Mouse (Mus musculus) forebrain, embryonic 16.5 days (tissue): ENCODE data around the gene Hoxd1. TPM values are rescaled to one million over a fixed set of nuclear protein-coding genes. Genes with fewer than 3 reads are reported as not detected.

Experiments
- ATAC-seq: fragments of 200-750 bp; cut with Nextera tagmentation; 2 replicates; pipeline ENCODE4 v1.8.0; 2017; ENCODE audit warnings: mild to moderate bottlenecking, moderate library complexity
- H3K27ac ChIP-seq: fragments of 300-500 bp; sonication (generic); 2 replicates; pipeline ENCODE4 v1.5.1; 2014; ENCODE audit warnings: low read length, control low read depth
- H3K27me3 ChIP-seq: fragments of 300-500 bp; sonication (generic); replicated peaks from 2 replicates; pipeline ENCODE4 v1.6.1; 2014; ENCODE audit warnings: low read length; ENCODE audit not compliant: control insufficient read depth, insufficient read depth
- H3K36me3 ChIP-seq: fragments of 300-500 bp; sonication (generic); 2 replicates; pipeline ENCODE4 v1.6.1; 2014; ENCODE audit not compliant: control insufficient read depth, insufficient read depth
- H3K4me1 ChIP-seq: fragments of 300-500 bp; sonication (generic); replicated peaks from 2 replicates; pipeline ENCODE4 v1.6.1; 2014; ENCODE audit warnings: low read length; ENCODE audit not compliant: control insufficient read depth, insufficient read depth
- H3K4me2 ChIP-seq: fragments of 300-500 bp; sonication (generic); 2 replicates; pipeline ENCODE4 v1.6.1; 2014; ENCODE audit warnings: mild to moderate bottlenecking, low read length, control low read depth
- H3K4me3 ChIP-seq: fragments of 300-500 bp; sonication (generic); replicated peaks from 2 replicates; pipeline ENCODE4 v1.5.1; 2014; ENCODE audit warnings: mild to moderate bottlenecking, low read length, control low read depth
- H3K9ac ChIP-seq: fragments of 300-500 bp; sonication (generic); replicated peaks from 2 replicates; pipeline ENCODE4 v1.6.1; 2014; ENCODE audit warnings: low read depth, low read length, control low read depth
- H3K9me3 ChIP-seq: fragments of 300-500 bp; sonication (generic); 2 replicates; pipeline ENCODE4 v1.6.1; 2016; ENCODE audit warnings: low read length; ENCODE audit not compliant: control insufficient read depth
- WGBS: fragments of 180-500 bp; shearing (Covaris S2); extraction: QIAGEN DNeasy Blood & Tissue Kit; methylation state at CpG from one replicate; pipeline ENCODE4 v1.1.7; 2014; 5-methylcytosine and 5-hydroxymethylcytosine counted together
- polyA plus RNA-seq: library from polyadenylated mRNA; unstranded; fragments of >200 nt; fragmentation: Nextera tagmentation; extraction: Ambion mirVana; gene quantifications from 2 replicates; pipeline ENCODE4 v1.2.1, GENCODE M21; 2015

Gene Hoxd1
- polyA plus RNA-seq, 1 experiment from 2014 or later: not detected

DNA sequence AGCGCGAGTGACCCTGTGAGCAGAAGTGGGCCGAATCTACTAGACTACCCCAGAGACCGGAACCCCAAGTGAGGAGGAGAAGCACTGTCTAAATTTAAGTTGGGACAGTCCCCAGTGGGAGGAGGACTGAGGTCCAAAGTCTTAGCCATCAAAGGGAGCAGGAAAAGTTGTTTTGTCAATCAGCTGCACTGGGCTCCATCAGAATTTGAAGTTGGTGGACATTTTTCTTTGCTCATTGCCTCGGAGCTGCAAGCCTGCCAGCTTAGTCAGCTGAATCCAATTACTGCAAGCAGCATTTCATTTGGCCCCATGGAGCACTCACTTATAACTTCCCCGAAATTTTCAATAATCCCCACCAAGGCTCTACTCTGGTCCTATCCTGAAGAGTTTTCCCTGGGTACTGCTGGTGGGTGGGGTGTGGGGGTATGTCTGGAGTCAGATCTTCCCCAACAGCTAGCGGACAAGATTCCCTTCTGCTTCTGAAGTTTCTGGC lies 25.2 kb upstream of the Hoxd1 start:
- no peaks in the 10 kb centered on the region for H3K9me3 ChIP-seq
- H3K4me2 ChIP-seq: no peak overlapping the region
- peaks cover 81% of the 10 kb centered on the region for H3K27me3 ChIP-seq
- ATAC-seq: no peak
- H3K36me3 ChIP-seq: no peaks in the 10 kb centered on the region
- no peak overlapping the region for H3K4me3 ChIP-seq
- peaks cover 4% of the 10 kb centered on the region; the same call in 1 of the 2 replicates for H3K4me1 ChIP-seq
- H3K27ac ChIP-seq: no peak overlapping the region
- no peak overlapping the region for H3K9ac ChIP-seq
- WGBS: 2% methylated on average over 7 of the region's 7 CpGs

DNA sequence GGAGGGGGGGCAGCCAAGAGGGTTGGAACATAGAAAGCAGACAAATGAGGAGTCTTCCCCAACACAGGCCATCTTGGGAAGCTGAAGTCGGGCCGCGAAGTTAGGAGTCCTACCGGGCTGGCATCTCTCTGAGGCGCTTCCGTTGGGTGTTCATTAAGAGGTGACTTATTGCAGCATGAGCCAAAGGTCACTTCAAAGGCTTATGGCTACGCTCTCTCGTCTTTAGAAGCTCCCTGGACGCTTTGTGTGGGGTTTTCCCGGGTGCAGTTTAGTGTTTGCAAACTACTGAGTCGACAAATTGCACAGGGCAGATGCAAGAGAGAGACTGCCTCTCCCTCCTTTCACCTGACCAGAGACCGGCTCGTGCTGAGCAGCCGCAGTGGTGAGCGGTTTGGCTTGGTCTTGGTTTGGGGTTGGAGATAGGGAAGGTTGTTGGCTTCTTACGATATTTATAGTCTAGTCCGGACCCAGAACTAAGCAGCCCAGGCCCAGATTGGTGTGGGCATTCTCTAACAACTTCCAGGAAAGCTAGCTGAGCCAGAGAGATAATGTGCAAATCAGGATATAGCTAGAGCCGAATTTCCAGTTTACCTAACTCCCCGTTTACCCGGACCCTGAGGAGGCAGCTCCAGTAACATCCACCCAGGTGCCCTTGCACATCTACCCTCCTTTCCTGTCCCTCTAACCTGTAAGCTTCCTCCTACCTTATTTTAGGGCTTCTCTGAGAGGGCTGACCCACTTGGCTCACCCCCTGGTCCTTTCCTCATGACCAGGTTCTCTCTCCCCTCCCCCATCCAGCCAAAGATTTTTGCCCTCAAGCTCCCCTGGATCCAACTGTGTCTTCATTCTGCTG lies 23.9 kb upstream of the Hoxd1 start:
- WGBS: under 1% methylated on average over 20 of the region's 20 CpGs
- H3K4me3 ChIP-seq: no peak overlapping the region
- no peaks in the 10 kb centered on the region for H3K36me3 ChIP-seq
- no peak overlapping the region for H3K27ac ChIP-seq
- H3K4me2 ChIP-seq: no peak overlapping the region
- no peak for ATAC-seq
- H3K9ac ChIP-seq: no peak overlapping the region
- peaks cover 4% of the 10 kb centered on the region; the same call in 1 of the 2 replicates for H3K4me1 ChIP-seq
- H3K9me3 ChIP-seq: no peaks in the 10 kb centered on the region; the same call in 1 of the 2 replicates
- peaks cover 87% of the 10 kb centered on the region for H3K27me3 ChIP-seq

DNA sequence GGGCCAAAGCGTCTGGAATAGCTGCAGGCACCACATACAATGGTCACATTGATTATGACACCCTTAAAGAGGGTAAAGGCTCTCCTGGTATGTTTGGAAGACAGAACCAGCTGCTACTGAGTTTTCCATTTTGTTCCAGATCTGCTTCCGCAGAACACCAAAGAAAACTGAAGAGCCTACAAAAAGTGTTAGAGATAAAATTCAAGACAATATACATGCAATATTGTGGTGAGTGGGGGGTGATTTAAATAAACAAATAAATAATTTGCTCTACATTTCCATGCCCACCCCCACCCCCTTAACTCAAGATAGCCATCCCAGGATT lies 23.3 kb upstream of the Hoxd1 start:
- WGBS: 2% methylated on average over 2 of the region's 2 CpGs

DNA sequence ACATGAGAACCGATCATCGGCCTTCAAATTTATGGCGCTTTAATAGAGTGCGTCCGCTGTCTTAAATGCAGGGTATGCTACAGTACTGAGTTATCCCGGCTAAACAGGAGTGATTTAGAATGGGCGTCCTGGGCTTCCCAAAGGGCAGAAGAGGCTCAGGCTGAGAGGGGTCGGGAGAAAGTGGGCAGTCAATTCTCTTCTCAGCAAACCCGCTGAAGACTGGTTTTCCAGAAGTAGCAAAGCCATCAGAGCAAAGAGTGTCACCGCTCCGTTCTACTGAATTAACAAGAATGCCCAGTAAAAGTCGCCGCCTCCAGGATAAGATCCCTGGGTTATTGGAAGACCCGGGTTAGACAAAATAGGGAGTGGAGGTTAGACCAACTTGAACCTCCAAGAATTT lies 22.9 kb upstream of the Hoxd1 start:
- Histone ChIP-seq H3K27ac (no peak overlapping the region), H3K27me3 (peaks cover 90% of the 10 kb centered on the region), H3K9ac (no peak overlapping the region), H3K4me1 (peaks cover 4% of the 10 kb centered on the region; the same call in 1 of the 2 replicates), H3K4me2 (no peak overlapping the region), H3K4me3 (no peak overlapping the region), H3K36me3 (no peaks in the 10 kb centered on the region), H3K9me3 (peaks cover 2% of the 10 kb centered on the region; the same call in 1 of the 2 replicates)
- no peak for ATAC-seq
- whole genome bisulfite sequencing: 3% methylated on average over 14 of the region's 14 CpGs

More for the DNA sequence above, 23.3 kb upstream of the Hoxd1 start:
- Histone ChIP-seq H3K4me2 (no peak overlapping the region), H3K9ac (no peak overlapping the region), H3K36me3 (no peaks in the 10 kb centered on the region), H3K4me1 (peaks cover 4% of the 10 kb centered on the region; the same call in 1 of the 2 replicates), H3K4me3 (no peak overlapping the region), H3K27me3 (peaks cover 90% of the 10 kb centered on the region), H3K27ac (no peak overlapping the region), H3K9me3 (peaks cover 2% of the 10 kb centered on the region; the same call in 1 of the 2 replicates)
- no peak for ATAC-seq

DNA sequence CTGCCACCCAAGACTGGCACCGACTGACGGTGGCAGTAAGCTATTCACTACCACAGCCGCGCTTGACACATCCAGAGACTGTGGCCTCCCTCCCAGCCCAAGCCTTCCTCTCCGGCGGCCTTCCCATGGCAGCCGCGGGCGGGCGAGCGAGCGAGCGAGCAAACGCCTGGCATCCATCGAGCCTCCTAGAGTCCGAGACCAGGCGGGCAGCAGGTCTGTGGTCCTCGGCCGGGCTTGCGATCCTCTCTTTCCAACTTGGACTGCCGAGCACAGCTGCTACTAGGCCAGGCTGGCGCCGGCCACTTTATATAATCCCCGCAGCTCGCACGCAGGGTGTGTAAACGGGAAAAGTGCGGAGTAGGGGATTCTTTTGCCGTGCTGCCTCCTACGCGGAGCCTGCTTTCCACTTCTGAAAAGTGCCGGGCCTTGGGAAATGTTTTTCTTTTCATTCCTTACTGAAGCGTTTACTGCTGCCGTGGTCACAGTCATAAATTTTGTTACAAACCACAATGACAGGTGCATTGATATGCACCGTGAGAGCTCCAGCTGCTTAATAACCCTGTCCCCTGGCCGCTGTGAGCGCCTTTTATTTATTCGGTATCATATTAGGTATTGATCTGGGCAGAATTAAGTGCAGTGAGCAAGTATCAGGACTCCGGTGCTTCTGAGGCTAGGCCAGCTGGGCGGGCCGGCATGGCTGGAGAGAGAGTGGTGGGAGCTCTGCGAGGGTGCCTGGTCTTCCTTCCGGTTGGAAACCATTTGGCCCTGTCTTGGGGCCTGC lies 22.3 kb upstream of the Hoxd1 start:
- ATAC-seq: no peak
- Histone ChIP-seq H3K9me3 (peaks cover 2% of the 10 kb centered on the region; the same call in 1 of the 2 replicates), H3K4me2 (no peak overlapping the region), H3K27ac (no peak overlapping the region), H3K9ac (no peak overlapping the region), H3K27me3 (peaks cover 90% of the 10 kb centered on the region), H3K4me3 (no peak overlapping the region), H3K4me1 (peaks cover 4% of the 10 kb centered on the region; the same call in 1 of the 2 replicates), H3K36me3 (no peaks in the 10 kb centered on the region)
- 1% methylated on average over 43 of the region's 43 CpGs for WGBS

DNA sequence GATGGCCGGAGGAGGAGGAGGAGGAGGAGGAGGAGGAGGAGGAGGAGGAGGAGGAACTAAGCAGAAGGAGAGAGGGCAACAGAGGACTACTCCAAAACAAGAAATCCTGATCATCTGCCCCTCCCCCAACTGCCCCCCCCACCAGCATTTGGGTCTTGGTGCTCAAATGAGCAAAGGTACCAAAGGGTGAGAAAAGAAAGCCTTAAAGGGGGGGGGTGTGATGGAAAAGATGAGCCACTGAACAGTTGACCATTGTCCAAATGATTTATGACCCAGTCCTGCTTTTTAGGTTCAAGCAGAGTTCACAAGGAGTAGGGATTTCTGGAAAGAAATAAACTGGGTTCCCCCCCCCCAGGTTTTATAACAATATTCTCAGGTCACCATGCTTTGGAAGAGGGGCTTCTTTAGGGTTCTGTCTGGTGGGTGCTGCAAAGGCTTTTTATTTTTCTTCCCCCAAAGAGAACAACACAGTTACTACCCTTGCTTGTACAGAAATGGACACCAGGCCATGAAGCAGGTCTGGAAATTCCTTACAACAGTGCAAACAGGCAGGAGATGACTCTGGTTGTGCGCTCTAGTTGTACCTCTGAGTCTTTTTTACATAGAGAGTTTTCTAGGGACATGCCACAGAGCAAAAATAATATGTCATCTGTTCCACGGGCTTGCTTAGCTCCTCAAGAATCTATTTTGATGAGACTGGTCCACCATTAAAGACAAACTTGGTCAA lies 21.4 kb upstream of the Hoxd1 start:
- H3K4me3 ChIP-seq: no peak overlapping the region
- 27% methylated on average over 2 of the region's 3 CpGs for WGBS
- H3K9me3 ChIP-seq: peaks cover 2% of the 10 kb centered on the region; the same call in 1 of the 2 replicates
- no peaks in the 10 kb centered on the region for H3K4me1 ChIP-seq
- no peak for ATAC-seq
- H3K4me2 ChIP-seq: no peak overlapping the region
- H3K27me3 ChIP-seq: peaks cover 91% of the 10 kb centered on the region
- H3K9ac ChIP-seq: no peak overlapping the region
- no peak overlapping the region for H3K27ac ChIP-seq
- no peaks in the 10 kb centered on the region for H3K36me3 ChIP-seq

DNA sequence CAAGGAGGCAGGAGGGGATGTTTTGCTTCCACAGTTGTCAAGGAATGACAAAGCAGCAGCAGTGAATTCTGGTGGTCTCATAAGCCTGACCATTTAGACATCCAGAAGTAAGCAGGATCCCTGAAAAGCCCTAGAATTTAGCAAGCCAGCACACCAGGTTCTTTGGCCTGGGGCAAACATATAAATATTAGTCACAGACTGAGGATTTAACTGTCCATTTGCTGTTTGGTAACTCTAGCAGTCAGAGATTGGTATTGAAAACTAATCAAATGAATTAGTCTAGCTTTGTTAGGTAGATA lies 20.9 kb upstream of the Hoxd1 start:
- peaks cover 90% of the 10 kb centered on the region for H3K27me3 ChIP-seq
- H3K4me2 ChIP-seq: no peak overlapping the region
- no peaks in the 10 kb centered on the region for H3K4me1 ChIP-seq
- H3K9me3 ChIP-seq: peaks cover 2% of the 10 kb centered on the region; the same call in 1 of the 2 replicates
- no peak overlapping the region for H3K27ac ChIP-seq
- no peaks in the 10 kb centered on the region for H3K36me3 ChIP-seq
- ATAC-seq: no peak
- no peak overlapping the region for H3K9ac ChIP-seq
- no peak overlapping the region for H3K4me3 ChIP-seq

DNA sequence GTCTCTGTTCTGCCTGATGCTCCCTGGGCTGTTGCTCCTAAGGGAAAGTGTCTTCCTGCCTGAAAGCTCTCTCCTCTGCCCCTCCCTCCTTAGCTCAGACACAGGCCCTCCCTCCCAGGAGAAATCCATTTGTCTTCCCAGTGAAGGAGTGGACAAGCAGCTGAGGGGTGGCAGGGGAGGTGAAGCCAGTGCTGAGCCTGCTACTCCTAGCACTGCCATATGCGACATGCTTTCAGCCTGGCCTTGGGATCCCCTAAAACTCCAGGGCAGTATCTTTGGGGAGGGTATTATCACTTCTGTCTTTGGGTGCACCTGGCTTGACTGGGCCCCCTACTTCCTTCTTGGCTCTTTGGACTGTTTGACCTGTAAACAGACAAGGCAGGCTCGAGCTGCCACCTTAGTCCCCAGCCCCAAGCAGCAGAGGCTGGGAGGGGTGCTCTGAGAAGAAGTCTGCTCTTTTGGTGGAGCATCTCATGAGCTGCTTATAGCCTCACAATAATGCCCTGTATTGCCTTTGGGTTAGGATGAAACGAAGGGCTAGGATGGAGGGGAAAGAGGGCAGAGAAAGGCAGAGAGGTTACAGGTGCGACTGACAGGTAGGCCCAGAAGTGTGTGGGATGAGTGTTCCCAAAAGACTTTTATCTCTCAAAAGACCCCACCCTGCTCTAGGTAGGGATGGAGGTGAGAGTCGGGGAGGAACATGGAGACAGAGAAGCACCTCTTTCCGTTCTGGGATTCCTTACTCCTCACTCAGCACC lies 17.1 kb upstream of the Hoxd1 start:
- Histone ChIP-seq H3K27me3 (peaks cover 83% of the 10 kb centered on the region), H3K4me3 (no peak overlapping the region)
- WGBS: 2% methylated on average over 6 of the region's 6 CpGs

More for the DNA sequence above, 17.1 kb upstream of the Hoxd1 start:
- no peak overlapping the region for H3K9ac ChIP-seq
- peaks cover 4% of the 10 kb centered on the region; the same call in 1 of the 2 replicates for H3K9me3 ChIP-seq
- no peak for ATAC-seq
- no peak overlapping the region for H3K4me2 ChIP-seq
- H3K27ac ChIP-seq: no peak overlapping the region
- H3K36me3 ChIP-seq: no peaks in the 10 kb centered on the region
- H3K4me1 ChIP-seq: peaks cover 6% of the 10 kb centered on the region; the same call in 1 of the 2 replicates
